Mouse (Mus musculus): ENCODE data around the gene Ppp1r1c. TPM values are rescaled to one million over a fixed set of nuclear protein-coding genes. Genes with fewer than 3 reads are reported as not detected.

Gene Ppp1r1c
- polyA plus RNA-seq, 1 experiment from 2014 or later: not detected

GRCm38 (mm10) chr2:79683258-79683657, 24.3 kb upstream of the Ppp1r1c start:
- 0 out of 2 replicates have a peak, but pooled peaks cover 3% of the 10 kb centered on the region for H3K4me1 ChIP-seq (replicated peaks; ENCODE audit: control insufficient read depth, insufficient read depth, low read length)
- H3K4me2 ChIP-seq (ENCODE audit: low read length): no peak overlapping the region
- no peaks in the 10 kb centered on the region for H3K9me3 ChIP-seq (ENCODE audit: control insufficient read depth, low read length)
- 93% methylated on average over 4 of the region's 4 CpGs for WGBS
- no peak overlapping the region for H3K4me3 ChIP-seq (ENCODE audit: low read depth, low read length)
- H3K9ac ChIP-seq (ENCODE audit: low read length): no peak overlapping the region
- DNase-seq (ENCODE audit: low spot score) (no peak), ATAC-seq (replicated peaks; ENCODE audit: low FRiP score, low TSS enrichment, low read depth) (no peak)
- H3K36me3 ChIP-seq (ENCODE audit: control insufficient read depth, insufficient read depth, low read length): no peaks in the 10 kb centered on the region
- no peak overlapping the region for H3K27ac ChIP-seq (ENCODE audit: low read depth)
- H3K27me3 ChIP-seq (replicated peaks; ENCODE audit: control insufficient read depth, insufficient read depth, low read length): no peaks in the 10 kb centered on the region

GRCm38 (mm10) chr2:79690838-79691237, 16.7 kb upstream of the Ppp1r1c start:
- H3K9me3 ChIP-seq (ENCODE audit: control insufficient read depth, low read length): no peaks in the 10 kb centered on the region
- no peaks in the 10 kb centered on the region; the same call in 1 of the 2 replicates for H3K4me1 ChIP-seq (replicated peaks; ENCODE audit: control insufficient read depth, insufficient read depth, low read length)
- no peak overlapping the region for H3K4me3 ChIP-seq (ENCODE audit: low read depth, low read length)
- no peak overlapping the region for H3K9ac ChIP-seq (ENCODE audit: low read length)
- DNase-seq (ENCODE audit: low spot score) (no peak), ATAC-seq (replicated peaks; ENCODE audit: low FRiP score, low TSS enrichment, low read depth) (no peak)
- no peak overlapping the region for H3K4me2 ChIP-seq (ENCODE audit: low read length)
- H3K27ac ChIP-seq (ENCODE audit: low read depth): no peak overlapping the region
- WGBS: 49% methylated on average over 3 of the region's 3 CpGs
- H3K36me3 ChIP-seq (ENCODE audit: control insufficient read depth, insufficient read depth, low read length): no peaks in the 10 kb centered on the region
- no peaks in the 10 kb centered on the region for H3K27me3 ChIP-seq (replicated peaks; ENCODE audit: control insufficient read depth, insufficient read depth, low read length)

DNA sequence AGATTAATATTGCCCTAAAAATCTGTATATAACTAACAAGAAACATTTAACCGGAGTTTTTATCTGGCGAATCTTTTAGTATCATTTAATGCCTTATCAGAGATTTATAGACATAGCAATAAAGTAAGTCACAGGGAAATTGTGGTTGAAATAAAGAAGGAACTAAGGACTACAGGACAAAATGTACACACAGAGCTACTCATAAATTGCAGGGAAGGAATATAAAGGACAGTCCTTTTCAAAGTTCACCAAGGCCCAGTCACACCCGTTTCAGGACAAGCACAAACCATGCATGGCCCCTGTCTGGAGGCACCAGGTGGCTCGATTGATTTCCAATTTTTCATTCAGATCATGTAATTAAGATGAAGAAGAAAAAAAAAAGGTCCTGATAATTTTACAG, 12.4 kb upstream of the Ppp1r1c start:
- Histone ChIP-seq H3K9ac (ENCODE audit: low read length) (no peak overlapping the region), H3K36me3 (ENCODE audit: control insufficient read depth, insufficient read depth, low read length) (no peaks in the 10 kb centered on the region), H3K4me2 (ENCODE audit: low read length) (no peak overlapping the region), H3K4me1 (replicated peaks; ENCODE audit: control insufficient read depth, insufficient read depth, low read length) (no peaks in the 10 kb centered on the region), H3K4me3 (ENCODE audit: low read depth, low read length) (no peak overlapping the region), H3K27me3 (replicated peaks; ENCODE audit: control insufficient read depth, insufficient read depth, low read length) (no peaks in the 10 kb centered on the region), H3K27ac (ENCODE audit: low read depth) (no peak overlapping the region), H3K9me3 (ENCODE audit: control insufficient read depth, low read length) (no peaks in the 10 kb centered on the region)
- WGBS: 80% methylated on average over 4 of the region's 4 CpGs
- ATAC-seq (replicated peaks; ENCODE audit: low FRiP score, low TSS enrichment, low read depth) (no peak), DNase-seq (ENCODE audit: low spot score) (no peak)

DNA sequence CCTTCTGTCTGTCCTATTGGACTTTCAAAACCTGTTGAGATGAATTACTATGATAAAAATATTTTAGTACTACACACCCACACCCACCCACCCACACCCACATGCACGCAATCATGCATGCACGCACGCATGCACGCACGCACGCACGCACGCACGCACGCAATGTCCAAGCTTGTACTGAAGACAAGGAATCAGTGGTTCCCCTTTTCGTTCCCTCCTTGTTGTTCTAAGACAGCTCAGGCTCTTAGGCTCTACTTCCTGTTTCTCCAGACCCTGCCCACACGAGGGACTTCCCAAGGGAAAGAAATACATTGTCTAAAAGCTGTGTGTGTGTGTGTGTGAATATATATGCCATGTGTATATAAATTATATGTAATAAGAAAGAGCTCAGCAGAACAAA, 11.6 kb upstream of the Ppp1r1c start:
- H3K9me3 ChIP-seq (ENCODE audit: control insufficient read depth, low read length): no peaks in the 10 kb centered on the region
- WGBS: 88% methylated on average over 12 of the region's 12 CpGs
- no peak overlapping the region for H3K4me2 ChIP-seq (ENCODE audit: low read length)
- no peak for DNase-seq (ENCODE audit: low spot score)
- H3K27me3 ChIP-seq (replicated peaks; ENCODE audit: control insufficient read depth, insufficient read depth, low read length): no peaks in the 10 kb centered on the region
- H3K9ac ChIP-seq (ENCODE audit: low read length): no peak overlapping the region
- no peak for ATAC-seq (replicated peaks; ENCODE audit: low FRiP score, low TSS enrichment, low read depth)
- H3K4me1 ChIP-seq (replicated peaks; ENCODE audit: control insufficient read depth, insufficient read depth, low read length): no peaks in the 10 kb centered on the region
- H3K4me3 ChIP-seq (ENCODE audit: low read depth, low read length): no peak overlapping the region
- H3K27ac ChIP-seq (ENCODE audit: low read depth): no peak overlapping the region
- no peaks in the 10 kb centered on the region for H3K36me3 ChIP-seq (ENCODE audit: control insufficient read depth, insufficient read depth, low read length)

GRCm38 (mm10) chr2:79696478-79697230, 10.9 kb upstream of the Ppp1r1c start:
- DNase-seq (ENCODE audit: low spot score) (no peak), ATAC-seq (replicated peaks; ENCODE audit: low FRiP score, low TSS enrichment, low read depth) (no peak)
- Histone ChIP-seq H3K9me3 (ENCODE audit: control insufficient read depth, low read length) (no peaks in the 10 kb centered on the region), H3K27ac (ENCODE audit: low read depth) (no peak overlapping the region), H3K9ac (ENCODE audit: low read length) (no peak overlapping the region), H3K36me3 (ENCODE audit: control insufficient read depth, insufficient read depth, low read length) (no peaks in the 10 kb centered on the region), H3K4me3 (ENCODE audit: low read depth, low read length) (no peak overlapping the region), H3K4me2 (ENCODE audit: low read length) (no peak overlapping the region), H3K4me1 (replicated peaks; ENCODE audit: control insufficient read depth, insufficient read depth, low read length) (no peaks in the 10 kb centered on the region), H3K27me3 (replicated peaks; ENCODE audit: control insufficient read depth, insufficient read depth, low read length) (no peaks in the 10 kb centered on the region)
- 65% methylated on average over 10 of the region's 10 CpGs for WGBS

DNA sequence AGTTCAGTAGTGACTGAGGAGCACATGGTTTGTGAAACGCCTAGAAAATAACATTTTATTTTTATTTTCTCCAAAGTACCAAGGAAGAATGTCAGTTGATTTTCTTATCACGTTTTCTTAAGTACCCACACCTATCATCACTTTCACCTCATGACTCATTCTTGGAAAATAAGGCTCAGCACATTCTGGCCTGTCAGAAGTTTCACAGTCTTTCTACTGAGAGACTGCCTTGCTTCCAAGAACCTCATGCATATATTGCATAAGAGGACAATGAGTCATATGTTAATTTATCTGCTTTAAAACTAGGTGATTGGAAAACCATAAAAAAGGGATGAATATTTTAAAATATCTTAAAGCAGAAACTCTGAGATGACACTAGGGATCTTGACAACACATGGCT, 9.4 kb upstream of the Ppp1r1c start:
- Histone ChIP-seq H3K27me3 (replicated peaks; ENCODE audit: control insufficient read depth, insufficient read depth, low read length) (no peaks in the 10 kb centered on the region), H3K36me3 (ENCODE audit: control insufficient read depth, insufficient read depth, low read length) (no peaks in the 10 kb centered on the region), H3K4me3 (ENCODE audit: low read depth, low read length) (no peak overlapping the region), H3K4me2 (ENCODE audit: low read length) (no peak overlapping the region), H3K27ac (ENCODE audit: low read depth) (no peak overlapping the region), H3K9me3 (ENCODE audit: control insufficient read depth, low read length) (no peaks in the 10 kb centered on the region), H3K9ac (ENCODE audit: low read length) (no peak overlapping the region), H3K4me1 (replicated peaks; ENCODE audit: control insufficient read depth, insufficient read depth, low read length) (no peaks in the 10 kb centered on the region)
- DNase-seq (ENCODE audit: low spot score): no peak
- 54% methylated on average over 2 of the region's 2 CpGs for WGBS
- no peak for ATAC-seq (replicated peaks; ENCODE audit: low FRiP score, low TSS enrichment, low read depth)

DNA sequence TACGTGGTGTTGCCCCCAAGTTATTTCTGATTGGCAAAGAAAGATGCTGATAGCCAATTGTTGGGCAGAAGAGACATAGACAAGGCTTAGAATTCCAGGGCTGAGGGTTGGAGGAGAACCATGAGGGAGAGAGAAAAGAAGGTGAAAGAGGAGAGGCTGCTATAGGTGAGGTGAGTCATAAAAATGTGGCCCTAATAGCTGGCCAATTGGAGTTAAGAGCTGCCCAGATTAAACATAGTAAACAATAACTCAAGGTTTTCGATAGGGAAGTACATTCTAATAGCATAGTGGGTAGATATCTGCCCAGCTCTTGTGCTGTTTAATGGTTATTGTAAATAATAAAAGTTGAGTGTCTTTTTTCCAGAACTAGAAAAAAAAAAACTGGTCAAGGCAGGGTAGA, 2.8 kb upstream of the Ppp1r1c start:
- Histone ChIP-seq H3K4me3 (ENCODE audit: low read depth, low read length) (no peak overlapping the region), H3K27ac (ENCODE audit: low read depth) (no peak overlapping the region), H3K9ac (ENCODE audit: low read length) (no peak overlapping the region), H3K36me3 (ENCODE audit: control insufficient read depth, insufficient read depth, low read length) (no peaks in the 10 kb centered on the region), H3K4me1 (replicated peaks; ENCODE audit: control insufficient read depth, insufficient read depth, low read length) (no peaks in the 10 kb centered on the region), H3K27me3 (replicated peaks; ENCODE audit: control insufficient read depth, insufficient read depth, low read length) (no peaks in the 10 kb centered on the region), H3K9me3 (ENCODE audit: control insufficient read depth, low read length) (no peaks in the 10 kb centered on the region), H3K4me2 (ENCODE audit: low read length) (no peak overlapping the region)
- DNase-seq (ENCODE audit: low spot score) (no peak), ATAC-seq (replicated peaks; ENCODE audit: low FRiP score, low TSS enrichment, low read depth) (0 out of 2 replicates have a peak, but pooled peaks have one; percentile 43)
- 74% methylated on average over 2 of the region's 2 CpGs for WGBS

GRCm38 (mm10) chr2:79713662-79714091, 6.1 kb downstream of the Ppp1r1c start:
- Histone ChIP-seq H3K36me3 (ENCODE audit: control insufficient read depth, insufficient read depth, low read length) (no peaks in the 10 kb centered on the region), H3K4me2 (ENCODE audit: low read length) (no peak overlapping the region), H3K27ac (ENCODE audit: low read depth) (no peak overlapping the region), H3K9ac (ENCODE audit: low read length) (no peak overlapping the region), H3K4me1 (replicated peaks; ENCODE audit: control insufficient read depth, insufficient read depth, low read length) (0 out of 2 replicates have a peak, but pooled peaks cover 3% of the 10 kb centered on the region), H3K9me3 (ENCODE audit: control insufficient read depth, low read length) (no peaks in the 10 kb centered on the region), H3K4me3 (ENCODE audit: low read depth, low read length) (no peak overlapping the region), H3K27me3 (replicated peaks; ENCODE audit: control insufficient read depth, insufficient read depth, low read length) (no peaks in the 10 kb centered on the region)
- ATAC-seq (replicated peaks; ENCODE audit: low FRiP score, low TSS enrichment, low read depth) (no peak), DNase-seq (ENCODE audit: low spot score) (no peak)
- 57% methylated on average over 3 of the region's 3 CpGs for WGBS

- ATAC-seq (replicated peaks; ENCODE audit: low FRiP score, low TSS enrichment, low read depth) (no peak), DNase-seq (ENCODE audit: low spot score) (no peak)
- H3K4me3 ChIP-seq (ENCODE audit: low read depth, low read length): no peak overlapping the region
- 82% methylated on average over 6 of the region's 6 CpGs for WGBS
- no peaks in the 10 kb centered on the region for H3K27me3 ChIP-seq (replicated peaks; ENCODE audit: control insufficient read depth, insufficient read depth, low read length)
- no peak overlapping the region for H3K9ac ChIP-seq (ENCODE audit: low read length)
- H3K27ac ChIP-seq (ENCODE audit: low read depth): no peak overlapping the region
- no peaks in the 10 kb centered on the region for H3K9me3 ChIP-seq (ENCODE audit: control insufficient read depth, low read length)
- no peaks in the 10 kb centered on the region for H3K36me3 ChIP-seq (ENCODE audit: control insufficient read depth, insufficient read depth, low read length)
- H3K4me1 ChIP-seq (replicated peaks; ENCODE audit: control insufficient read depth, insufficient read depth, low read length): 0 out of 2 replicates have a peak, but pooled peaks cover 3% of the 10 kb centered on the region
- no peak overlapping the region for H3K4me2 ChIP-seq (ENCODE audit: low read length)
Measured at GRCm38 (mm10) chr2:79714745-79715144, 7.2 kb downstream of the Ppp1r1c start.

All from intestine, embryonic 14.5 days (tissue).